Mouse (Mus musculus) myocyte (in vitro differentiated cells): ENCODE measurements around the gene Dhx37. TPM values are rescaled to one million over a fixed set of nuclear protein-coding genes. Genes with fewer than 3 reads are reported as not detected.

ENCODE experiments used
- H3K27me3 ChIP-seq: one replicate; pipeline ENCODE4 v1.6.1; 2011; ENCODE audit not compliant: control insufficient read depth, insufficient read depth, insufficient read length
- H3K36me3 ChIP-seq: one replicate; pipeline ENCODE4 v1.6.1; 2011; ENCODE audit not compliant: control insufficient read depth, insufficient read depth
- H3K4me2 ChIP-seq: one replicate; pipeline ENCODE4 v1.6.1; 2011; ENCODE audit warnings: low read depth, control low read depth
- H3K4me3 ChIP-seq: one replicate; pipeline ENCODE4 v1.5.1; 2011; ENCODE audit warnings: mild to moderate bottlenecking, control low read depth, moderate library complexity
- H3K79me2 ChIP-seq: one replicate; pipeline ENCODE4 v1.6.1; 2011; ENCODE audit not compliant: control insufficient read depth, insufficient read depth
- H3ac ChIP-seq: one replicate; pipeline ENCODE4 v1.6.1; 2011; ENCODE audit not compliant: control insufficient read depth, insufficient read length
- CEBPB ChIP-seq: IDR thresholded peaks from 2 replicates; pipeline ENCODE4 v1.6.1; 2011; ENCODE audit warnings: mild to moderate bottlenecking, moderate library complexity; ENCODE audit not compliant: poor library complexity, insufficient read depth, severe bottlenecking
- E2F4 ChIP-seq: IDR thresholded peaks from one replicate; pipeline ENCODE4 v1.6.1; 2011; ENCODE audit warnings: mild to moderate bottlenecking, control low read depth, moderate library complexity; ENCODE audit not compliant: insufficient read depth
- MAX ChIP-seq: IDR thresholded peaks from one replicate; pipeline ENCODE4 v1.6.1; 2011; ENCODE audit warnings: low read depth, mild to moderate bottlenecking, control low read depth
- MYOD1 ChIP-seq, 3 experiments: IDR thresholded peaks; one replicate each; pipeline ENCODE4 v1.6.1; 2011; ENCODE audit warnings: control low read depth in 2 of 3, low read depth in 2 of 3, mild to moderate bottlenecking in 2 of 3, moderate library complexity in 1 of 3; ENCODE audit not compliant: insufficient read length in 2 of 3, control insufficient read depth in 1 of 3
- MYOG ChIP-seq, 3 experiments: IDR thresholded peaks; one replicate each; pipeline ENCODE4 v1.6.1; 2011; ENCODE audit warnings: control low read depth in 2 of 3, low read depth in 2 of 3, mild to moderate bottlenecking in 2 of 3; ENCODE audit not compliant: insufficient read length in 2 of 3, control insufficient read depth in 1 of 3, insufficient read depth in 1 of 3
- POLR2A ChIP-seq: IDR thresholded peaks from one replicate; pipeline ENCODE4 v1.6.1; 2011; ENCODE audit warnings: low read depth, mild to moderate bottlenecking, control low read depth, moderate library complexity; ENCODE audit not compliant: insufficient read length
- POLR2AphosphoS2 ChIP-seq: IDR thresholded peaks from one replicate; pipeline ENCODE4 v1.6.1; 2011; ENCODE audit warnings: low read depth, control low read depth; ENCODE audit not compliant: insufficient read length
- REST ChIP-seq: IDR thresholded peaks from one replicate; pipeline ENCODE4 v1.6.1; 2011; ENCODE audit warnings: mild to moderate bottlenecking, control low read depth, moderate library complexity; ENCODE audit not compliant: insufficient read depth, insufficient read length
- SRF ChIP-seq: IDR thresholded peaks from one replicate; pipeline ENCODE4 v1.6.1; 2011; ENCODE audit warnings: low read depth; ENCODE audit not compliant: control insufficient read depth, insufficient read length
- TCF12 ChIP-seq: IDR thresholded peaks from one replicate; pipeline ENCODE4 v1.6.1; 2011; ENCODE audit warnings: mild to moderate bottlenecking, control low read depth; ENCODE audit not compliant: poor library complexity, insufficient read depth, severe bottlenecking
- TCF3 ChIP-seq: IDR thresholded peaks from one replicate; pipeline ENCODE4 v1.6.1; 2011; ENCODE audit warnings: low read depth, control low read depth; ENCODE audit not compliant: insufficient read length
- USF1 ChIP-seq: IDR thresholded peaks from one replicate; pipeline ENCODE4 v1.6.1; 2011; ENCODE audit warnings: low read depth, mild to moderate bottlenecking, control low read depth, moderate library complexity
- polyA plus RNA-seq: library from polyadenylated mRNA; unstranded; fragments of >200 nt; fragmentation: generic; extraction: Trizol; gene quantifications from one replicate; pipeline ENCODE4 v1.2.1, GENCODE M21; 2012; ENCODE audit warnings: missing spikeins

Gene Dhx37
- polyA plus RNA-seq, 1 experiment, result 17.2 TPM

- TF ChIP-seq E2F4, result no peak
- TF ChIP-seq TCF3, result no peak
- TF ChIP-seq MAX, result no peak
- TF ChIP-seq SRF, result no peak
- H3K79me2 ChIP-seq, result peaks cover 66% of the 10 kb centered on the region
- no peak overlapping the region for H3ac ChIP-seq
- H3K4me2 ChIP-seq, result peak overlapping the region; percentile 89
- H3K36me3 ChIP-seq, result peaks cover 4% of the 10 kb centered on the region
- peak overlapping the region; percentile 85 for H3K4me3 ChIP-seq
- no peaks in the 10 kb centered on the region for H3K27me3 ChIP-seq
Measured at GRCm38 (mm10) chr5:125477533-125477932, 43.6 kb upstream of the Dhx37 start.

GRCm38 (mm10) chr5:125476799-125477198, 42.9 kb upstream of the Dhx37 start:
- Histone ChIP-seq H3K79me2 (peaks cover 59% of the 10 kb centered on the region), H3ac (peak overlapping the region; percentile 24), H3K4me3 (peak overlapping the region; percentile 85), H3K4me2 (peak overlapping the region; percentile 89), H3K36me3 (no peaks in the 10 kb centered on the region), H3K27me3 (no peaks in the 10 kb centered on the region)
- no peak for TF ChIP-seq TCF12
- no peak for TF ChIP-seq POLR2AphosphoS2
- TF ChIP-seq USF1, result no peak
- no peak for TF ChIP-seq SRF
- TF ChIP-seq MAX, result no peak
- no peak for TF ChIP-seq POLR2A
- no peak for TF ChIP-seq REST
- no peak for TF ChIP-seq E2F4
- no peak for TF ChIP-seq MYOG (IDR thresholded peaks at IDR 0.05; ENCODE audit: control insufficient read depth in 1 of 3, insufficient read depth in 1 of 3, insufficient read length in 2 of 3, low read depth in 2 of 3)
- no peak for TF ChIP-seq CEBPB

GRCm38 (mm10) chr5:125476286-125476625, 42.3 kb upstream of the Dhx37 start:
- Histone ChIP-seq H3K79me2 (peaks cover 53% of the 10 kb centered on the region), H3K27me3 (no peaks in the 10 kb centered on the region), H3ac (peak overlapping the region; percentile 24), H3K4me2 (peak overlapping the region; percentile 89), H3K36me3 (no peaks in the 10 kb centered on the region), H3K4me3 (peak overlapping the region; percentile 85)
- no peak for TF ChIP-seq CEBPB
- no peak for TF ChIP-seq MYOG (IDR thresholded peaks at IDR 0.05; ENCODE audit: control insufficient read depth in 1 of 3, insufficient read depth in 1 of 3, insufficient read length in 2 of 3, low read depth in 2 of 3)
- TF ChIP-seq SRF, result no peak
- no peak for TF ChIP-seq TCF3
- TF ChIP-seq USF1, result no peak
- TF ChIP-seq MYOD1 (IDR thresholded peaks at IDR 0.05; ENCODE audit: control insufficient read depth in 1 of 3, insufficient read length in 2 of 3, low read depth in 2 of 3), result no peak
- no peak for TF ChIP-seq POLR2A
- TF ChIP-seq E2F4, result no peak
- TF ChIP-seq TCF12, result no peak
- no peak for TF ChIP-seq REST
- TF ChIP-seq POLR2AphosphoS2, result no peak
- TF ChIP-seq MAX, result no peak

- peaks cover 48% of the 10 kb centered on the region for H3K79me2 ChIP-seq
- H3K36me3 ChIP-seq, result no peaks in the 10 kb centered on the region
- peak within 1 kb of the TSS; percentile 85 for H3K4me3 ChIP-seq
- peak within 1 kb of the TSS; percentile 98 for H3K4me2 ChIP-seq
- TF ChIP-seq MYOG (IDR thresholded peaks at IDR 0.05; ENCODE audit: control insufficient read depth in 1 of 3, insufficient read depth in 1 of 3, insufficient read length in 2 of 3, low read depth in 2 of 3) (peak in 1 of 3 experiments; percentile 24), MYOD1 (IDR thresholded peaks at IDR 0.05; ENCODE audit: control insufficient read depth in 1 of 3, insufficient read length in 2 of 3, low read depth in 2 of 3) (peak in 1 of 3 experiments; percentile 47), REST (peak; percentile 51), E2F4 (no peak), MAX (no peak), TCF12 (no peak), SRF (peak; percentile 51), CEBPB (peak; percentile 99), TCF3 (no peak), POLR2A (peak; percentile 100), POLR2AphosphoS2 (peak; percentile 100), USF1 (no peak)
- no peaks in the 10 kb centered on the region for H3K27me3 ChIP-seq
- peak within 1 kb of the TSS; percentile 24 for H3ac ChIP-seq
Measured at GRCm38 (mm10) chr5:125475601-125476285, 41.8 kb upstream of the Dhx37 start, which contains the start of gene Aacs. Aacs (plus strand) TSS chr5:125475814.

GRCm38 (mm10) chr5:125475030-125475429, 41.1 kb upstream of the Dhx37 start:
- Histone ChIP-seq H3K79me2 (peaks cover 41% of the 10 kb centered on the region), H3K36me3 (no peaks in the 10 kb centered on the region), H3K4me3 (peak overlapping the region; percentile 85), H3K27me3 (no peaks in the 10 kb centered on the region), H3ac (peak overlapping the region; percentile 24), H3K4me2 (peak overlapping the region; percentile 98)
- TF ChIP-seq POLR2A (no peak), SRF (no peak), POLR2AphosphoS2 (no peak), REST (no peak), TCF3 (no peak), MYOD1 (IDR thresholded peaks at IDR 0.05; ENCODE audit: control insufficient read depth in 1 of 3, insufficient read length in 2 of 3, low read depth in 2 of 3) (no peak), USF1 (no peak), TCF12 (no peak), E2F4 (no peak), MYOG (IDR thresholded peaks at IDR 0.05; ENCODE audit: control insufficient read depth in 1 of 3, insufficient read depth in 1 of 3, insufficient read length in 2 of 3, low read depth in 2 of 3) (no peak), MAX (no peak), CEBPB (no peak)
